Mouse (Mus musculus): ENCODE data around the gene Gm11042. TPM values are rescaled to one million over a fixed set of nuclear protein-coding genes. Genes with fewer than 3 reads are reported as not detected.
A peak's percentile ranks its signal among the peaks of the same experiment; 100 is the strongest.

Gene Gm11042
- polyA plus RNA-seq, 1 experiment from 2014 or later, result not detected

GRCm38 (mm10) chr12:74284020-74284684 lies 32.0 kb downstream of the Gm11042 start:
- no peak overlapping the region; the same call in 1 of the 2 replicates for H3K9ac ChIP-seq
- H3K4me1 ChIP-seq (replicated peaks), result peaks cover 10% of the 10 kb centered on the region
- H3K27me3 ChIP-seq, result peaks cover 51% of the 10 kb centered on the region
- ATAC-seq (replicated peaks; ENCODE audit: insufficient number of reproducible peaks, insufficient read depth, low FRiP score, low read depth), result peak; percentile 93
- WGBS, result under 1% methylated on average over 48 of the region's 49 CpGs
- H3K9me3 ChIP-seq (replicated peaks), result no peaks in the 10 kb centered on the region
- no peaks in the 10 kb centered on the region for H3K36me3 ChIP-seq
- no peak overlapping the region for H3K27ac ChIP-seq
- H3K4me3 ChIP-seq, result peak overlapping the region; percentile 49
- H3K4me2 ChIP-seq, result peak overlapping the region; percentile 85

- WGBS, result 74% methylated on average over 1 of the region's 1 CpGs
- H3K9ac ChIP-seq, result no peak overlapping the region
- no peak overlapping the region for H3K4me2 ChIP-seq
- H3K4me3 ChIP-seq, result no peak overlapping the region
- no peak overlapping the region for H3K27ac ChIP-seq
- no peak for ATAC-seq (replicated peaks; ENCODE audit: insufficient number of reproducible peaks, insufficient read depth, low FRiP score, low read depth)
- no peaks in the 10 kb centered on the region for H3K36me3 ChIP-seq
- H3K4me1 ChIP-seq (replicated peaks), result peaks cover 10% of the 10 kb centered on the region
- no peaks in the 10 kb centered on the region for H3K9me3 ChIP-seq (replicated peaks)
- peaks cover 49% of the 10 kb centered on the region for H3K27me3 ChIP-seq
Measured at GRCm38 (mm10) chr12:74282846-74283245, 33.3 kb downstream of the Gm11042 start.

- H3K36me3 ChIP-seq, result no peaks in the 10 kb centered on the region
- peaks cover 37% of the 10 kb centered on the region for H3K27me3 ChIP-seq
- 56% methylated on average over 4 of the region's 4 CpGs for WGBS
- no peak overlapping the region for H3K4me2 ChIP-seq
- ATAC-seq (replicated peaks; ENCODE audit: insufficient number of reproducible peaks, insufficient read depth, low FRiP score, low read depth), result no peak
- peaks cover 10% of the 10 kb centered on the region for H3K4me1 ChIP-seq (replicated peaks)
- no peaks in the 10 kb centered on the region for H3K9me3 ChIP-seq (replicated peaks)
- H3K4me3 ChIP-seq, result no peak overlapping the region
- H3K9ac ChIP-seq, result no peak overlapping the region
- H3K27ac ChIP-seq, result no peak overlapping the region
Measured at GRCm38 (mm10) chr12:74281403-74281802, 34.8 kb downstream of the Gm11042 start.

GRCm38 (mm10) chr12:74277265-74277664 lies 38.9 kb downstream of the Gm11042 start:
- Histone ChIP-seq H3K36me3 (no peaks in the 10 kb centered on the region), H3K4me2 (no peak overlapping the region), H3K4me3 (no peak overlapping the region), H3K27me3 (0 out of 2 replicates have a peak, but pooled peaks cover 5% of the 10 kb centered on the region), H3K9ac (no peak overlapping the region), H3K9me3 (replicated peaks) (no peaks in the 10 kb centered on the region), H3K4me1 (replicated peaks) (no peaks in the 10 kb centered on the region), H3K27ac (no peak overlapping the region)
- 56% methylated on average over 5 of the region's 5 CpGs for whole genome bisulfite sequencing
- no peak for ATAC-seq (replicated peaks; ENCODE audit: insufficient number of reproducible peaks, insufficient read depth, low FRiP score, low read depth)

- Histone ChIP-seq H3K4me3 (no peak overlapping the region), H3K9ac (no peak overlapping the region), H3K4me2 (no peak overlapping the region), H3K4me1 (replicated peaks) (no peaks in the 10 kb centered on the region), H3K27me3 (no peaks in the 10 kb centered on the region), H3K36me3 (no peaks in the 10 kb centered on the region), H3K9me3 (replicated peaks) (no peaks in the 10 kb centered on the region), H3K27ac (no peak overlapping the region)
- WGBS, result 83% methylated on average over 17 of the region's 17 CpGs
- ATAC-seq (replicated peaks; ENCODE audit: insufficient number of reproducible peaks, insufficient read depth, low FRiP score, low read depth), result no peak
Measured at GRCm38 (mm10) chr12:74272545-74272944, 43.6 kb downstream of the Gm11042 start.

- WGBS, result 82% methylated on average over 15 of the region's 15 CpGs
- Histone ChIP-seq H3K9me3 (replicated peaks) (no peaks in the 10 kb centered on the region), H3K36me3 (no peaks in the 10 kb centered on the region), H3K4me2 (no peak overlapping the region), H3K27me3 (no peaks in the 10 kb centered on the region), H3K4me1 (replicated peaks) (no peaks in the 10 kb centered on the region), H3K4me3 (no peak overlapping the region), H3K9ac (no peak overlapping the region), H3K27ac (no peak overlapping the region)
- ATAC-seq (replicated peaks; ENCODE audit: insufficient number of reproducible peaks, insufficient read depth, low FRiP score, low read depth), result no peak
Measured at GRCm38 (mm10) chr12:74268644-74269285, 47.4 kb downstream of the Gm11042 start.

- Histone ChIP-seq H3K9ac (no peak overlapping the region), H3K4me2 (no peak overlapping the region), H3K27ac (no peak overlapping the region), H3K9me3 (replicated peaks) (no peaks in the 10 kb centered on the region), H3K27me3 (no peaks in the 10 kb centered on the region), H3K36me3 (no peaks in the 10 kb centered on the region), H3K4me3 (no peak overlapping the region), H3K4me1 (replicated peaks) (no peaks in the 10 kb centered on the region)
- 84% methylated on average over 4 of the region's 4 CpGs for WGBS
- no peak for ATAC-seq (replicated peaks; ENCODE audit: insufficient number of reproducible peaks, insufficient read depth, low FRiP score, low read depth)
Measured at GRCm38 (mm10) chr12:74267049-74267448, 49.1 kb downstream of the Gm11042 start.

All from heart, embryonic 15.5 days (tissue).